Mouse (Mus musculus) cerebellum, adult 2 months (tissue): ENCODE data around the gene Perp.

Source experiments
- CTCF ChIP-seq: fragments of 200-500 bp; IDR thresholded peaks from 2 replicates; pipeline ENCODE4 v1.5.1; 2011; ENCODE audit warnings: low read depth, mild to moderate bottlenecking, control low read depth, low read length, moderate library complexity, borderline replicate concordance; ENCODE audit not compliant: insufficient read depth
- POLR2A ChIP-seq: fragments of 200-500 bp; IDR thresholded peaks from 2 replicates; pipeline ENCODE4 v1.6.1; 2011; ENCODE audit warnings: low read length, control low read depth, borderline replicate concordance; ENCODE audit not compliant: insufficient read depth

- TF ChIP-seq POLR2A (no peak), CTCF (no peak)
Observed at GRCm38 (mm10) chr10:18860831-18861230, 16.0 kb downstream of the Perp start.
